Mouse (Mus musculus) neural tube, embryonic 13.5 days (tissue): ENCODE results near the gene Primpol. TPM values are rescaled to one million over a fixed set of nuclear protein-coding genes. Genes with fewer than 3 reads are reported as not detected.

Experiments
- ATAC-seq: fragments of 200-750 bp; cut with Nextera tagmentation; 2 replicates; pipeline ENCODE4 v1.8.0; 2017; ENCODE audit warnings: low read depth, mild to moderate bottlenecking, moderate TSS enrichment, moderate library complexity
- H3K27ac ChIP-seq: fragments of 300-500 bp; sonication (generic); replicated peaks from 2 replicates; pipeline ENCODE4 v1.5.1; 2015; ENCODE audit warnings: moderate library complexity, mild to moderate bottlenecking, inconsistent platforms
- H3K27me3 ChIP-seq: fragments of 300-500 bp; sonication (generic); 2 replicates; pipeline ENCODE4 v1.6.1; 2015; ENCODE audit warnings: mild to moderate bottlenecking, inconsistent platforms
- H3K36me3 ChIP-seq: fragments of 300-500 bp; sonication (generic); 2 replicates; pipeline ENCODE4 v1.6.1; 2015; ENCODE audit warnings: mild to moderate bottlenecking, inconsistent platforms
- H3K4me1 ChIP-seq: fragments of 300-500 bp; sonication (generic); replicated peaks from 2 replicates; pipeline ENCODE4 v1.6.1; 2015; ENCODE audit warnings: inconsistent platforms
- H3K4me2 ChIP-seq: fragments of 300-500 bp; sonication (generic); 2 replicates; pipeline ENCODE4 v1.6.1; 2015; ENCODE audit warnings: inconsistent platforms, mild to moderate bottlenecking, moderate library complexity
- H3K4me3 ChIP-seq: fragments of 300-500 bp; sonication (generic); 2 replicates; pipeline ENCODE4 v1.5.1; 2015; ENCODE audit warnings: mild to moderate bottlenecking, inconsistent platforms
- H3K9ac ChIP-seq: fragments of 300-500 bp; sonication (generic); 2 replicates; pipeline ENCODE4 v1.6.1; 2015; ENCODE audit warnings: moderate library complexity, mild to moderate bottlenecking, inconsistent platforms
- H3K9me3 ChIP-seq: fragments of 300-500 bp; sonication (generic); 2 replicates; pipeline ENCODE4 v1.6.1; 2016; ENCODE audit warnings: inconsistent platforms
- WGBS: fragments of 180-500 bp; shearing (Covaris S2); methylation state at CpG from one replicate; pipeline ENCODE4 v1.1.7; 2015; 5-methylcytosine and 5-hydroxymethylcytosine counted together
- polyA plus RNA-seq: library from polyadenylated mRNA; unstranded; fragments of >200 nt; fragmentation: Nextera tagmentation; extraction: Ambion mirVana; gene quantifications from 2 replicates; pipeline ENCODE4 v1.2.1, GENCODE M21; 2015

The Primpol gene
- polyA plus RNA-seq, 1 experiment from 2014 or later: 8.0 TPM

DNA sequence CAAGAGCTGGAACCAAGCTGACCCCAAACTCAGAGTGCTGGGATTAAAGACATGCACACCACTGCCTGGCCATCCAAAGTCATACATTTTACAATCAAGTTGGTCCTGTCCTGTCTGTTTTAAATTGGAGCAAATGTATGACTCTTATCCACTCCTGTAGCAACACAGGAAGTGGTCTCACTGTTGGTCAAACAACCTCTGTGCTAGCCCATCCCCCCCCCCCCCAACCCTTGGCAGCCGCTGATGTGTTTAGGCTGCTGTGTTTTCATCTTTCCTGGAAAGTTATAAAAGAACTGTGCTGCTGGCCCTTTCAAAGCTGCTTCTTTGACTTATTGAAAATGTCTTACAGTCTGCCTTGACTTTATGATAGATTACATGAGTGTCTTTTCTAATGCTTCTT is 8.2 kb upstream of the Primpol start:
- Histone ChIP-seq H3K4me1 (peaks cover 22% of the 10 kb centered on the region; the same call in 1 of the 2 replicates), H3K9ac (no peak overlapping the region), H3K4me2 (no peak overlapping the region), H3K27me3 (no peaks in the 10 kb centered on the region), H3K4me3 (no peak overlapping the region), H3K36me3 (peaks cover 5% of the 10 kb centered on the region), H3K27ac (no peak overlapping the region), H3K9me3 (no peaks in the 10 kb centered on the region)
- WGBS: 93% methylated on average over 1 of the region's 1 CpGs
- ATAC-seq: no peak

DNA sequence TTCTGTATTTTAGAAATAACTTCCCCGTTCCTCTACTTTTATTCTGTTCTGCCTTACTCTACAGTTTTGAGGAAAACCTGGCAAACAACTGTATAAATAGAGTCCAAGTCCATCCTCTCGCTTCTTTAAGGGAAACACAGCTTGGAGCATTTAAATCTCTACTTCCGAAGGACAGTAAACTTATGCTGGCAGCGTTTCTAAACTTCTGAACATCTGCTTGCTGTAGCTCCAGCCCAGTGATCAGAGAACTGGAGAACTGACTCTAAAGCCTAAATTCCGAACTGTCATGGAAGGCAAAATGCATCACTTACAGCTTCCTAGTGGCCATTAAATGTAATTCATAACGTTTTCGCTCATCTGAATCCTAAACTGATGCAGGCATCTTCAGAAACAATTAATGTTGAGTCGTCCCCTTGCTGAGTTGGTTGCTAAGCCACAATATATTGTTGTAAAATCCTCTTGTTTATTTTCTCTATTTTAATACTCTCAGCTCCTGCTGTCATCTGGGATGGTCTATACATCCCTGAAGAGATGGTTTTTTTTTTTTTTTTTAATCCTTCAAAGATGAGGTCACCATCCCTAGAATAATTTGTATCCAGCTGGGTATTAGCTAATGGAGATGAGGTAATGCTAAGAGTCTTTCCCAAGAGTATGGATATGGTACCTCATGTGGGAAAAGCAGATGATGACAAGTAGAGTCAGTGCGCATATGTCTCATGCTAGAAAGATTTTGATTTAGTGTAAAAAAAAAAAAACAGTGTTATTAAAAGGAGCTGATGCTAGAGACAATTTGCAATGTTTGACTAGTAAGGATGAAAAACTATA is 5.6 kb upstream of the Primpol start:
- no peak overlapping the region for H3K4me2 ChIP-seq
- H3K9me3 ChIP-seq: no peaks in the 10 kb centered on the region
- H3K27me3 ChIP-seq: no peaks in the 10 kb centered on the region
- no peaks in the 10 kb centered on the region for H3K36me3 ChIP-seq
- peaks cover 35% of the 10 kb centered on the region for H3K4me1 ChIP-seq
- 67% methylated on average over 9 of the region's 9 CpGs for WGBS
- no peak overlapping the region; the same call in 1 of the 2 replicates for H3K27ac ChIP-seq
- H3K9ac ChIP-seq: no peak overlapping the region
- peak; percentile 52 for ATAC-seq
- no peak overlapping the region for H3K4me3 ChIP-seq

DNA sequence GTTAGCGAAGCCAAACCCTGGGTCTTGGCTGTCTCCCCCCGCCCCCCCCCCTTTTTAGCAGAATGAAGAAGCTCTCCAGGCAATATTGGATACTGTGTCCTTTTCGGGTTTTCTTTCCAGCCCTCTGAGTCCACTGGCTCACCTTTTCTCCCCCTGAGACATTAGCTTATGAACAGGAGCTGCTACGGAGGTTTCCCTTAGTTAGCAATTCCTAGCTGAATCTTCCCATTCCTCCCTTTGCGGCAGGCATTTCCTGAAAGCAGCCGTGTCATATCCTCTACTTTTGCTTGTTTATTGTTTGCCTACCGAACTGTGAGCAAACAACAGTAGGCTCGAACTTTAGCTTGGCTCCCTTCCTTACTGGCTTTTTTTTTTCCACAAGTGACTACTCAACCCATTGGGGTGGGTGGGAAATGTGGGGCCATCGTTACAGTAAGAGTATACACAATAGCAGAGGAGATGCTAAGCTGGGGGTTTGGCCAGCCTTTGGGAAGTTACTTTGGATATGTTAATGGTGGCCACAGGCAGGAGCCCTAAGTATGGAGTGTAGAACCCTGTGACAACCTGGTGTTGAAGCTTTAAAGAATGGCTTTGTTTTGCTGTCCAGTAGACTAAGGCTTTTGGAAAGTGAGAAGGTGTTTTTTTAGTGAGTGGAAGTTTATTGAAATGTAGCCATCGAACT is 1.8 kb upstream of the Primpol start:
- peak overlapping the region; percentile 96; the same call in 1 of the 2 replicates for H3K27ac ChIP-seq

DNA sequence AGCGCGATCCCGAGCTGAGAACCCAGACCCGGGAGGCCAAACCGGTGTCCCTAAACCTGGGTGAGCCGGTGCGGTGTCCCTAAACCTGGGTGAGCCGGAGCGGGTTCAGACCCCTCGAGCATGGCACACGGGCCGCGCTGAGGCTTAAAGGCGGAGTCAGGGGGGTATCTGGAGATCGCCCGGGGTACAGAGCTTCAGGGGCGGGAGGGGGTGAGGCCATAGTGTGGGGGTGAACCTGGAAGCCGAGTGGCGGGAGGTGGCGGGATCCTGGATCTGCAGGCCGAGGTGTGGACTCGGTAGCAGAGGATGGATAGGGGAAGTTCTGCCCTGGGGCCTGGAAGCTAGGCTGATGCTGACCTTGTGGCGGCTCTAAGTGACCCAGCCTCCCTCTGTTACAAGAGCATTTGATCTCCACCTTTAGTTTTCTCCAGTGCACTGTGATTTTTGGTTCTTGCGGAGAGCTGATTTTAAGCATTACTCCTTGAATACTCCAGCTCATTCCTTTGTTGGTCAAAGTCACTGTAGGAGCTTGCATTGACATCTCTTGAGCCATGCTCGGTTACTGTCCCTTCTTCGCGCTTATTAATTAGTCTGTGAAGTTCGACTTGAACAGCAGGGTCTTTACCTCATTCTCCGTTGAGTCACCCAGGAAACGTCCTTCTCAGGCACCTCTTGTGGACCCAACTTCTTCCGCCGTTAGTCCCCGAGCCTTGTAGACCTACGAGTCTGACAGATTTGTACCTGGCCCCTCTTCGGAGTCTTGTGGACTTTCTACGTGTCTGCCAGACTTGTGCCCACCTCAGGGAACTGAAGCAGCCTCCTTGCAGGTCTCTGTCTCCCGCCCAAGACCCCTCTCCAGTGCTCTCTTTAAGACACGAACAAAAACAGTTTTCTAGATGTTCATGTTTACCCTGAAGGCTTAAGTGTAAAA is 943 bp upstream of the Primpol start:
- Histone ChIP-seq H3K27me3 (no peaks in the 10 kb centered on the region), H3K36me3 (no peaks in the 10 kb centered on the region), H3K9ac (peak overlapping the region; percentile 95), H3K4me3 (peak overlapping the region; percentile 88), H3K27ac (peak overlapping the region; percentile 96), H3K4me1 (peaks cover 29% of the 10 kb centered on the region), H3K9me3 (no peaks in the 10 kb centered on the region), H3K4me2 (peak overlapping the region; percentile 85)
- ATAC-seq: peak; percentile 71
- WGBS: under 1% methylated on average over 38 of the region's 38 CpGs

More for the DNA sequence above, 1.8 kb upstream of the Primpol start:
- Histone ChIP-seq H3K9me3 (no peaks in the 10 kb centered on the region), H3K4me3 (peak overlapping the region; percentile 88), H3K27me3 (no peaks in the 10 kb centered on the region), H3K4me1 (peaks cover 29% of the 10 kb centered on the region), H3K9ac (peak overlapping the region; percentile 95), H3K36me3 (no peaks in the 10 kb centered on the region), H3K4me2 (peak overlapping the region; percentile 85)
- WGBS: 1% methylated on average over 10 of the region's 10 CpGs
- ATAC-seq: no peak

DNA sequence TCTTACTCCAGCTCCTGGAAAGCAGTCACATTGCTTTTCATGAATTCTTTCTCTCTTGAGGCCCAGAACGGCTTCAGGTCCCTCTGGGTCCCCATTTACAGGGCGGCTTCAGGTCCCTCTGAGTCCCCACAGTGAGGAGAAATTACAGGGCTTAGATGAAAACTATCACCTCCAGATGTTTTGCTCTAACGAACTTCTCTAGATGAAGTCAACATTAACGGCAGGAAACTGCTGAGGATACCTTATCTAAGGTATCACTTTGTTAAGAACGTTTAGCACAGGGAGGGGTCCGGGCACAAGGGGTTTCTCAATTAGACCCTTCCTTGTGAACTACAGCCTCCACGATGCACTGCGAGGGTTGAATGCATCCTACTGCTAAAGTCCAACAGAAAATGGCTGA is 1.1 kb downstream of the Primpol start:
- 86% methylated on average over 8 of the region's 8 CpGs for WGBS
- Histone ChIP-seq H3K27ac (no peak overlapping the region), H3K4me2 (peak overlapping the region; percentile 85), H3K4me1 (peaks cover 23% of the 10 kb centered on the region), H3K4me3 (no peak overlapping the region), H3K9ac (no peak overlapping the region), H3K36me3 (no peaks in the 10 kb centered on the region), H3K9me3 (no peaks in the 10 kb centered on the region), H3K27me3 (no peaks in the 10 kb centered on the region)
- ATAC-seq: no peak

DNA sequence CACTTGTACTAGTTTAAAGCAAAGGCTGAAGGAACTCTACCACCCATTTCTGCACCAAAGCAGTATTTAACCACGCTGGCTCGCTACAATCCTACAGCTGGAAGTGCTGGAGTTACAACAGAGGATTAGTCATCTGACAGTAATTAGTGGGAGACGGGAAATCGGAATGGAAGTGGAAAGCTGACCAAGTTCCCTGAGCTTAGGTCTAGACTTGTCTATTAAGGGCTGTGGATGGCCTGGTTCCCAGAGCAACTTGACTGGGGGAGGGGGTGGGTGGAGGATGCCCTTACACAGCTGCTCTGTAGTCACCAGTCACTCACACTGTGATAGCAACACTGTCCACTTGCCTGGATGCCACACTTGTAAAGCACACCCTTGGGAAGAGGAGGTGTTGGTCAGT is 3.6 kb downstream of the Primpol start:
- Histone ChIP-seq H3K9ac (no peak overlapping the region), H3K4me2 (no peak overlapping the region), H3K27me3 (no peaks in the 10 kb centered on the region), H3K36me3 (0 out of 2 replicates have a peak, but pooled peaks cover 3% of the 10 kb centered on the region), H3K27ac (no peak overlapping the region), H3K4me3 (no peak overlapping the region), H3K9me3 (no peaks in the 10 kb centered on the region), H3K4me1 (peaks cover 8% of the 10 kb centered on the region)
- 77% methylated on average over 4 of the region's 4 CpGs for whole genome bisulfite sequencing
- no peak for ATAC-seq

DNA sequence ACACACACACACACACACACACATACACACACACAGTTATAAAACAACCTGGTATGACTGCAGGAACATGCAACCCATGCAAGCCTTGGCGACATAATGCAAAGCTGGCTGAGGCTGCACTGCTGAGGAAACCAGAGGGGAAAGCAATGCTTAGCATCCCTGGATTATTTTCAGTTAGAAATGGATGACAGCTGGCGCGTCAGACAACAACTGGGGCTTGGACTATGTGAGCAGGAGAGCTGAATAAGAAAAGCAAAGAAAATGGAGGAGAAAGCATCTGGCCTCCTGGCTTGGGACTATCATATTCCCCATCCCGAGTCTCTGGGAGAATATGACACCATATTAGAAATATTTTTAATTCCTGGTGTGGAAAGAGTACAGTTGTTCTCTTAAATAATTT is 4.1 kb downstream of the Primpol start:
- no peaks in the 10 kb centered on the region for H3K27me3 ChIP-seq
- WGBS: 74% methylated on average over 4 of the region's 4 CpGs
- H3K9ac ChIP-seq: no peak overlapping the region
- no peaks in the 10 kb centered on the region for H3K9me3 ChIP-seq
- no peak overlapping the region for H3K4me3 ChIP-seq
- no peak for ATAC-seq
- H3K4me2 ChIP-seq: no peak overlapping the region
- peak overlapping the region; percentile 24; the same call in 1 of the 2 replicates for H3K27ac ChIP-seq
- peaks cover 6% of the 10 kb centered on the region for H3K4me1 ChIP-seq
- H3K36me3 ChIP-seq: 0 out of 2 replicates have a peak, but pooled peaks cover 3% of the 10 kb centered on the region

DNA sequence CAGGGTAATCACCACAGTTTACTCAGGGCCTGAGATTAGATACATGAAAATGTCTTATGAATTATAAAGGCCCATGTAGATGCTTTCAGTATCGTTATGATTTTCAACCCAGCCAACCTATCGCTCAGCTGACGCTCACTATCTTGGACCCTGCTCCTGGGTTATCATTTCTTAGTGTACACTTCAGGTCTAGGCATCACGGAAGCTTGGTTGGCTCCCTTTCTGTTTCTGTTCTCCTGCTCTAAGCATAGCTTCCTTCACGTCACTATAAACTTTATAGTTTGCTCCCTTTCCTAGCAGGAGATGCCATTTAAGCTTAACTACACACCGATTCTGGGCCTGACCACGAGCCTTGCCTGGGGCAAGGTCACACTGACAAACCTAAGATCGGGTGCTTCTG is 5.5 kb downstream of the Primpol start:
- Histone ChIP-seq H3K36me3 (0 out of 2 replicates have a peak, but pooled peaks cover 3% of the 10 kb centered on the region), H3K4me3 (no peak overlapping the region), H3K27me3 (no peaks in the 10 kb centered on the region), H3K27ac (no peak overlapping the region), H3K4me1 (peaks cover 6% of the 10 kb centered on the region), H3K9ac (no peak overlapping the region), H3K4me2 (no peak overlapping the region), H3K9me3 (no peaks in the 10 kb centered on the region)
- ATAC-seq: no peak
- 90% methylated on average over 8 of the region's 8 CpGs for WGBS

DNA sequence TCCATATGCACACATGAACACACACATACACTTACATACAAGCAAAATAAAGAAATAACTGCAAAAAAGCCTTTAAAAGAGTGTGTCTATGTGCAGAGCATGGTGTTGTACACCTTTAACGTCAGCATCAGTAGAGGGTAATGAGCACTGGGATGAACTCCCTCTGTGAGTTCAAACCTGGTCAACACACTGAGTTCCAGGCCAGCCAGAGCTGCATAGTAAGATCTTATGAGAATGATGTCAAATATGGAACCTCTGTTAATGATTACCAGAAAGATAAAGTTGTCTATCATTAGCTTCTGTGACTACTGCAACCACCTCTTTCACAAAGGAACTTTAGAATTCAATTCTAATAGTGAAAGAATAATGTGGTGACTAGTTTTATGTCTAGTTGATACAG is 10.1 kb downstream of the Primpol start:
- no peaks in the 10 kb centered on the region for H3K4me1 ChIP-seq
- H3K9me3 ChIP-seq: no peaks in the 10 kb centered on the region
- no peak for ATAC-seq
- H3K4me3 ChIP-seq: no peak overlapping the region
- no peaks in the 10 kb centered on the region for H3K27me3 ChIP-seq
- 0 out of 2 replicates have a peak, but pooled peaks cover 3% of the 10 kb centered on the region for H3K36me3 ChIP-seq
- WGBS: 83% methylated on average over 1 of the region's 1 CpGs
- no peak overlapping the region for H3K4me2 ChIP-seq
- no peak overlapping the region for H3K27ac ChIP-seq
- no peak overlapping the region for H3K9ac ChIP-seq

DNA sequence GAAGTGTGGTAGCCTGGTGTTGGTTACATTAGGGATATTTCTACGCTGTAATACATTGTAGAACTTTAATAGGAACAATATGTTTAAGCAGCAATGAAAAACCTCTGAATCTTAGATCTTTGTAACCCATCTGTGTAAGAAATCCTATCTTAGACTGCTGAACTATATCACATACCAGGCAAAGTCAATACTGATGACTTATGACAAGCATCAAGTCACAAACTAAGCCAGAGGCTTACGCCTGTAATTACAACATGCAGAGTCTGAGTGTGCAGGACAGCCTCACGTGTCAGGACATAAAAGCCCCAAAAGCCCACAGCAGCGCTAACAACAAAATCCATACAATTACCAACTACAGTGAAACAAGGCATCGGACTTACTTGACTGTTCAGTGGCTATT is 13.4 kb downstream of the Primpol start:
- Histone ChIP-seq H3K9me3 (no peaks in the 10 kb centered on the region), H3K4me3 (no peak overlapping the region), H3K4me1 (no peaks in the 10 kb centered on the region), H3K27ac (no peak overlapping the region), H3K36me3 (no peaks in the 10 kb centered on the region), H3K4me2 (no peak overlapping the region), H3K27me3 (no peaks in the 10 kb centered on the region), H3K9ac (no peak overlapping the region)
- ATAC-seq: no peak
- WGBS: 86% methylated on average over 5 of the region's 5 CpGs

DNA sequence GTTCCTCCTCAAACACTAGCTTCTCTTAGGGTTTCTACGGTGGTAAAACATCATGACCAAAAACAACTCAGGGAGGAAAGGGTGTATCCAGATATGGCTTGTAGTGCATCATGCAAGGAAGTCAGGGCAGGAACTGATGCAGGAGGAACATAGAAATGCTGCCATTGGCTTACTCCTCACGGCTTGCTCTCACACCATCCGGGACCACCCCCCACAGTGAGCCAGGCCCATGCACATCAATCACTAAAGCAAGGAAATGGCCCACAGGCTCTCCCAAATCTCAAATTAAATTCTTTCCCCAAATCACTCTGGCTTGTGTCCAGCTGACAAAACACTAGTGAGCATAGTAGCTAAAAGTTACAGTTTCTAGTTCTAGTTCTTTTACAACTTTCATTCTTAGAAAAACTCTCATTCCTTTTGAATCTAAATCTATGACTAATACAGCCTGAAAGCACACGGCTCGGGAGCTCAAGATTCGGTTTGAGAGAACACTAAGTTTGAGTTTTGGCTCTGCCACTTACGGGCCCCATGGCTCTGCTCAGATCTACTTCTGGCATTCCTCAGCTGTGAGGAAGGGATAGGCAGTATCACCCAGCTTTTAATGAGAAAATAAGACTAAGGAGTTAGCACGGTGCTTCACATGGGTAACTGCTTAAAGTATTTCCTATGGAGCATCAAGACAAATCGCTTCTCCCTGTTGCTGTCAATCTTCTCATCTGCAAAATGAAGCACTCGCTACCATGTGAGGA is 15.9 kb downstream of the Primpol start:
- H3K36me3 ChIP-seq: peaks cover 4% of the 10 kb centered on the region; the same call in 1 of the 2 replicates
- WGBS: 64% methylated on average over 10 of the region's 10 CpGs
- H3K27ac ChIP-seq: no peak overlapping the region
- H3K4me1 ChIP-seq: no peaks in the 10 kb centered on the region
- no peak overlapping the region for H3K4me2 ChIP-seq
- no peaks in the 10 kb centered on the region for H3K27me3 ChIP-seq
- H3K4me3 ChIP-seq: no peak overlapping the region
- no peak for ATAC-seq
- H3K9me3 ChIP-seq: no peaks in the 10 kb centered on the region
- no peak overlapping the region for H3K9ac ChIP-seq
